Mouse (Mus musculus): Measurements from ENCODE around the gene Ror1. TPM values are rescaled to one million over a fixed set of nuclear protein-coding genes. Genes with fewer than 3 reads are reported as not detected.
A peak's percentile ranks its signal among the peaks of the same experiment; 100 is the strongest.

Gene Ror1
- polyA plus RNA-seq, 1 experiment from 2014 or later: 14.0 TPM

DNA sequence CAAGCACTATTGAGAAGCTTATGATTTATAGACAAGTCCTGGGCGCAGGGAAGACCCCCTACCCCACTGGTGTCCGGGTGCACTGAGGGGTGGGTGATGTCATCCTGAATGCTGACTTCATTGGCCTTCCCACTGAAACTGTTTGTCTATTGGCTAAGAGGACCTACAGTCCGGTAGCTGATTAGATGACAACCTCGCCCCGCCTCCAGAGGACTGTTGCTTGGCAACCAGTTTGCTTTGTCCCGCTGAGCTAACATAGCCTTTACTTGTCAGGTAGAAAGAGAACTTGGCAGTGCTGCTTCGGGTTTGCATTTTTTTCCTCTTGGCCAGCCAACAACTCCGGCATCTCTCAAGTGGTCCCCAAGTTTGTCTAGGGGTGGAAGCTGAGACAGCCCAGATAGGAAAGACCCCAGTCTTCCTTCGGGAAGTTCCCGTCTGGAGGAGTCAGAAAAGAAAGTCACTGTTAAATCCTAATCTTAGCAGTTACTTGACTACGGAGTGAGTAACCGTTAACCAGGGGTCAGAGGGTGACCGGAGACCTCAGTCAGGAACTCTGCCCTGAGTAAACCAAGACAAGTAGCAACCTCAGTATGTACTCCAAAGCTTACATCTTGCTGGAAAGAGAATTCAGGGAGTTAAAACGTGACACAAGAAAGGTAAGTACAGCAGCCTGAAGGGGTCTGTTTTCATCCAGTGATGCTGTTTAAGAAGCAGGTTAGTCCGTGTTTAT lies 383.2 kb downstream of the Ror1 start, which contains the start of gene Ube2u:
TSS of gene Ube2u (plus strand) at position 258 of the 730 bp plus-strand sequence.
- H3K4me1 ChIP-seq: peaks cover 9% of the 10 kb centered on the region
- no peaks in the 10 kb centered on the region for H3K27me3 ChIP-seq (ENCODE audit: low read depth, poor library complexity, severe bottlenecking)
- peak within 1 kb of the TSS; percentile 32 for H3K4me3 ChIP-seq
- no peaks in the 10 kb centered on the region for H3K36me3 ChIP-seq
- 38% methylated on average over 15 of the region's 15 CpGs for WGBS
- H3K9me3 ChIP-seq (replicated peaks): no peaks in the 10 kb centered on the region
- peak within 1 kb of the TSS; percentile 15; the same call in 1 of the 2 replicates for H3K27ac ChIP-seq
- DNase-seq (ENCODE audit: low spot score): peak; percentile 71

DNA sequence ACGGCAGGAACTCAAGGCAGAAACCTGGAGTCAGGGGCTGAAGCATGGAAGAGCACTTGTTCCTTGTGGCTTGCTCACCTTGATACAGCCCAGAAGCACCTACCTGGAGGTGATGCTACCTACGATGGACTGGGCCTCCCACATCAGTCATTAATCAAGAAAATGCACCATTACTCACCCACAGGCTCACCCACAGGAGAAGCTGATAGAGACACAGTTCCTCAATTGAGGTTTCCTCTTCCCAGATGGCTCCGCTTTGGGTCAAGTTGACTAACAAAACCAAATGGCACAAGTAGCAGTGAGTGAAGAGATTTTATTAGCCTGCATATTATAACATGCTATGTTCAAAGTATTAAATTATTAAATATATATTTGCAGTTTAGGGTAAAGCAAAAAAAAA lies 392.9 kb downstream of the Ror1 start:
- DNase-seq (ENCODE audit: low spot score): no peak
- 0 out of 2 replicates have a peak, but pooled peaks cover 2% of the 10 kb centered on the region for H3K4me1 ChIP-seq
- H3K4me3 ChIP-seq: no peak overlapping the region
- H3K36me3 ChIP-seq: no peaks in the 10 kb centered on the region
- no peak overlapping the region for H3K27ac ChIP-seq
- no peaks in the 10 kb centered on the region for H3K27me3 ChIP-seq (ENCODE audit: low read depth, poor library complexity, severe bottlenecking)
- no peaks in the 10 kb centered on the region for H3K9me3 ChIP-seq (replicated peaks)
- WGBS: 89% methylated on average over 3 of the region's 3 CpGs

Other genes with a start within 250 kb of the Ror1 start
- 54.9 and 62.4 TPM in 2 replicates for gene Pgm1, start 166.4 kb upstream of the Ror1 start, polyA plus RNA-seq (2016; fragmentation: Nextera tagmentation; extraction: Ambion mirVana)
- gene Itgb3bp, start 166.0 kb upstream of the Ror1 start, polyA plus RNA-seq (2016; fragmentation: Nextera tagmentation; extraction: Ambion mirVana): 50.0 and 52.6 TPM in 2 replicates

Data from limb, embryonic 10.5 days (tissue).